Mouse (Mus musculus) heart, embryonic 14.5 days (tissue): Measurements from ENCODE around the gene Slc16a13. TPM values are rescaled to one million over a fixed set of nuclear protein-coding genes. Genes with fewer than 3 reads are reported as not detected.

ENCODE experiments used
- ATAC-seq: fragments of 200-750 bp; cut with Nextera tagmentation; 2 replicates; pipeline ENCODE4 v1.8.0; 2017; ENCODE audit warnings: low read depth, moderate TSS enrichment; ENCODE audit not compliant: insufficient number of reproducible peaks, insufficient read depth, low FRiP score
- H3K27ac ChIP-seq, 2 experiments: fragments of 200-500 bp in 1 of 2; fragments of 300-500 bp in 1 of 2; sonication (generic) in 1 of 2; replicated peaks in 1 of 2; 2 replicates each; pipeline ENCODE4 v1.5.1; 2012 to 2014; ENCODE audit warnings: low read depth in 2 of 2, low read length in 2 of 2, control low read depth in 1 of 2, mild to moderate bottlenecking in 1 of 2, mixed read lengths in 1 of 2; ENCODE audit not compliant: control insufficient read depth in 1 of 2, insufficient read depth in 1 of 2
- H3K27me3 ChIP-seq: fragments of 300-500 bp; sonication (generic); 2 replicates; pipeline ENCODE4 v1.6.1; 2014; ENCODE audit warnings: mild to moderate bottlenecking, low read length, control low read depth; ENCODE audit not compliant: control insufficient read depth, insufficient read depth
- H3K36me3 ChIP-seq: fragments of 300-500 bp; sonication (generic); 2 replicates; pipeline ENCODE4 v1.6.1; 2014; ENCODE audit warnings: mild to moderate bottlenecking, control low read depth, low read length, mixed read lengths; ENCODE audit not compliant: control insufficient read depth, insufficient read depth
- H3K4me1 ChIP-seq, 2 experiments: fragments of 200-500 bp in 1 of 2; fragments of 300-500 bp in 1 of 2; sonication (generic) in 1 of 2; 2 replicates each; pipeline ENCODE4 v1.6.1; 2012 to 2014; ENCODE audit warnings: low read length in 2 of 2, control low read depth in 1 of 2, mixed read lengths in 1 of 2; ENCODE audit not compliant: control insufficient read depth in 2 of 2, insufficient read depth in 2 of 2
- H3K4me2 ChIP-seq: fragments of 300-500 bp; sonication (generic); 2 replicates; pipeline ENCODE4 v1.6.1; 2014; ENCODE audit warnings: mild to moderate bottlenecking, low read length
- H3K4me3 ChIP-seq, 2 experiments: fragments of 200-500 bp in 1 of 2; fragments of 300-500 bp in 1 of 2; sonication (generic) in 1 of 2; 2 replicates each; pipeline ENCODE4 v1.5.1; 2012 to 2014; ENCODE audit warnings: low read length in 2 of 2, mild to moderate bottlenecking in 2 of 2, control low read depth in 1 of 2, low read depth in 1 of 2, moderate library complexity in 1 of 2; ENCODE audit not compliant: control insufficient read depth in 1 of 2, insufficient read depth in 1 of 2
- H3K9ac ChIP-seq: fragments of 300-500 bp; sonication (generic); 2 replicates; pipeline ENCODE4 v1.6.1; 2014; ENCODE audit warnings: mild to moderate bottlenecking, low read length
- H3K9me3 ChIP-seq: fragments of 300-500 bp; sonication (generic); 2 replicates; pipeline ENCODE4 v1.6.1; 2016; ENCODE audit warnings: low read length, control low read depth; ENCODE audit not compliant: control insufficient read depth
- WGBS: fragments of 180-500 bp; shearing (Covaris S2); extraction: QIAGEN DNeasy Blood & Tissue Kit; methylation state at CpG from one replicate; pipeline ENCODE4 v1.1.7; 2014; 5-methylcytosine and 5-hydroxymethylcytosine counted together
- polyA plus RNA-seq: library from polyadenylated mRNA; unstranded; fragments of >200 nt; fragmentation: Nextera tagmentation; extraction: Ambion mirVana; gene quantifications from 2 replicates; pipeline ENCODE4 v1.2.1, GENCODE M21; 2014

The Slc16a13 gene
- polyA plus RNA-seq, 1 experiment from 2014 or later = 6.4 TPM

GRCm38 (mm10) chr11:70193354-70194285 lies 27.2 kb downstream of the Slc16a13 start:
- Histone ChIP-seq H3K27ac (no peak overlapping the region), H3K4me2 (no peak overlapping the region), H3K4me1 (no peaks in the 10 kb centered on the region), H3K9me3 (no peaks in the 10 kb centered on the region; the same call in 1 of the 2 replicates), H3K9ac (no peak overlapping the region), H3K27me3 (no peaks in the 10 kb centered on the region), H3K4me3 (no peak overlapping the region), H3K36me3 (no peaks in the 10 kb centered on the region)
- WGBS = 50% methylated on average over 11 of the region's 11 CpGs
- no peak for ATAC-seq

- Histone ChIP-seq H3K27me3 (no peaks in the 10 kb centered on the region), H3K9ac (no peak overlapping the region), H3K4me2 (no peak overlapping the region), H3K4me3 (no peak overlapping the region), H3K36me3 (no peaks in the 10 kb centered on the region), H3K27ac (no peak overlapping the region), H3K4me1 (no peaks in the 10 kb centered on the region), H3K9me3 (no peaks in the 10 kb centered on the region; the same call in 1 of the 2 replicates)
- 73% methylated on average over 4 of the region's 4 CpGs for WGBS
- ATAC-seq = no peak
These were observed 28.7 kb downstream of the Slc16a13 start for GRCm38 (mm10) chr11:70192157-70192556.

GRCm38 (mm10) chr11:70191188-70191587 lies 29.7 kb downstream of the Slc16a13 start:
- Histone ChIP-seq H3K27ac (no peak overlapping the region), H3K4me1 (no peaks in the 10 kb centered on the region), H3K9me3 (no peaks in the 10 kb centered on the region; the same call in 1 of the 2 replicates), H3K4me3 (no peak overlapping the region), H3K36me3 (no peaks in the 10 kb centered on the region), H3K4me2 (no peak overlapping the region), H3K27me3 (no peaks in the 10 kb centered on the region), H3K9ac (no peak overlapping the region)
- ATAC-seq = no peak
- WGBS = 63% methylated on average over 6 of the region's 6 CpGs

GRCm38 (mm10) chr11:70189319-70190134 lies 31.3 kb downstream of the Slc16a13 start:
- H3K27ac ChIP-seq = no peak overlapping the region
- 87% methylated on average over 28 of the region's 28 CpGs for WGBS
- no peaks in the 10 kb centered on the region for H3K4me1 ChIP-seq
- no peaks in the 10 kb centered on the region for H3K9me3 ChIP-seq
- H3K4me3 ChIP-seq = no peak overlapping the region
- no peak for ATAC-seq
- no peak overlapping the region for H3K4me2 ChIP-seq
- no peaks in the 10 kb centered on the region for H3K36me3 ChIP-seq
- H3K27me3 ChIP-seq = no peaks in the 10 kb centered on the region
- no peak overlapping the region for H3K9ac ChIP-seq

GRCm38 (mm10) chr11:70185120-70185519 lies 35.7 kb downstream of the Slc16a13 start:
- Histone ChIP-seq H3K4me3 (no peak overlapping the region), H3K27me3 (no peaks in the 10 kb centered on the region), H3K4me2 (no peak overlapping the region), H3K4me1 (no peaks in the 10 kb centered on the region), H3K36me3 (no peaks in the 10 kb centered on the region), H3K9ac (no peak overlapping the region), H3K9me3 (no peaks in the 10 kb centered on the region), H3K27ac (no peak overlapping the region)
- no peak for ATAC-seq
- 62% methylated on average over 7 of the region's 7 CpGs for WGBS

- no peaks in the 10 kb centered on the region for H3K4me1 ChIP-seq
- ATAC-seq = no peak
- H3K9ac ChIP-seq = no peak overlapping the region
- H3K4me2 ChIP-seq = no peak overlapping the region
- no peak overlapping the region for H3K27ac ChIP-seq
- H3K9me3 ChIP-seq = no peaks in the 10 kb centered on the region
- 85% methylated on average over 4 of the region's 4 CpGs for WGBS
- no peak overlapping the region for H3K4me3 ChIP-seq
- no peaks in the 10 kb centered on the region for H3K27me3 ChIP-seq
- H3K36me3 ChIP-seq = no peaks in the 10 kb centered on the region
These were observed 40.4 kb downstream of the Slc16a13 start for GRCm38 (mm10) chr11:70180496-70180895.

GRCm38 (mm10) chr11:70179401-70179800 lies 41.5 kb downstream of the Slc16a13 start:
- no peak overlapping the region for H3K4me3 ChIP-seq
- WGBS = 36% methylated on average over 14 of the region's 14 CpGs
- no peak for ATAC-seq
- no peak overlapping the region for H3K27ac ChIP-seq
- H3K36me3 ChIP-seq = no peaks in the 10 kb centered on the region
- no peaks in the 10 kb centered on the region for H3K4me1 ChIP-seq
- no peak overlapping the region for H3K4me2 ChIP-seq
- H3K27me3 ChIP-seq = no peaks in the 10 kb centered on the region
- H3K9ac ChIP-seq = no peak overlapping the region
- no peaks in the 10 kb centered on the region for H3K9me3 ChIP-seq
